Mouse (Mus musculus) kidney, embryonic 14.5 days (tissue): ENCODE measurements at regions not wholly inside any gene's neighbourhood (a gene's known extent, or its start where the extent isn't known, plus 50 kb on each side); places are given as distances from the start of the nearest gene placed in this dataset.
"Not testable (repeated sequence)": the region's sequence is repeated elsewhere in the genome, so short reads cannot be mapped to it uniquely, and the experiment has no call there.

Source experiments
- ATAC-seq: fragments of 200-750 bp; cut with Nextera tagmentation; 2 replicates; pipeline ENCODE4 v1.8.0; 2017; ENCODE audit warnings: moderate number of reproducible peaks, mild to moderate bottlenecking, moderate TSS enrichment, moderate library complexity; ENCODE audit not compliant: low FRiP score, low TSS enrichment
- H3K27ac ChIP-seq: fragments of 300-500 bp; sonication (generic); 2 replicates; pipeline ENCODE4 v1.5.1; 2014; ENCODE audit warnings: low read depth, mild to moderate bottlenecking, low read length, moderate library complexity, mixed read lengths
- H3K27me3 ChIP-seq: fragments of 300-500 bp; sonication (generic); 2 replicates; pipeline ENCODE4 v1.6.1; 2014; ENCODE audit warnings: mild to moderate bottlenecking, low read length; ENCODE audit not compliant: control insufficient read depth, insufficient read depth
- H3K36me3 ChIP-seq: fragments of 300-500 bp; sonication (generic); 2 replicates; pipeline ENCODE4 v1.6.1; 2014; ENCODE audit warnings: low read length, mixed read lengths; ENCODE audit not compliant: control insufficient read depth, insufficient read depth
- H3K4me1 ChIP-seq: fragments of 300-500 bp; sonication (generic); 2 replicates; pipeline ENCODE4 v1.6.1; 2014; ENCODE audit warnings: low read length, mixed read lengths; ENCODE audit not compliant: control insufficient read depth, insufficient read depth
- H3K4me2 ChIP-seq: fragments of 300-500 bp; sonication (generic); replicated peaks from 2 replicates; pipeline ENCODE4 v1.6.1; 2014; ENCODE audit warnings: low read depth, mild to moderate bottlenecking, low read length
- H3K4me3 ChIP-seq: fragments of 300-500 bp; sonication (generic); 2 replicates; pipeline ENCODE4 v1.5.1; 2014; ENCODE audit warnings: mild to moderate bottlenecking, low read length
- H3K9ac ChIP-seq: fragments of 300-500 bp; sonication (generic); 2 replicates; pipeline ENCODE4 v1.6.1; 2014; ENCODE audit warnings: low read depth, mild to moderate bottlenecking, low read length, moderate library complexity
- H3K9me3 ChIP-seq: fragments of 300-500 bp; sonication (generic); 2 replicates; pipeline ENCODE4 v1.6.1; 2016; ENCODE audit warnings: low read length; ENCODE audit not compliant: control insufficient read depth
- WGBS: fragments of 180-500 bp; shearing (Covaris S2); extraction: QIAGEN DNeasy Blood & Tissue Kit; methylation state at CpG from one replicate; pipeline ENCODE4 v1.1.7; 2014; 5-methylcytosine and 5-hydroxymethylcytosine counted together

GRCm38 (mm10) chr17:26335551-26335950 is 79.1 kb upstream of the Neurl1b start:
- Histone ChIP-seq H3K27me3 (no peaks in the 10 kb centered on the region), H3K4me2 (no peak overlapping the region), H3K9ac (no peak overlapping the region), H3K27ac (no peak overlapping the region), H3K4me1 (no peaks in the 10 kb centered on the region), H3K4me3 (no peak overlapping the region), H3K36me3 (no peaks in the 10 kb centered on the region), H3K9me3 (no peaks in the 10 kb centered on the region)
- ATAC-seq = no peak
- whole genome bisulfite sequencing = 50% methylated on average over 3 of the region's 3 CpGs

- Histone ChIP-seq H3K4me1 (no peaks in the 10 kb centered on the region), H3K4me3 (no peak overlapping the region), H3K9ac (no peak overlapping the region), H3K27ac (no peak overlapping the region), H3K9me3 (no peaks in the 10 kb centered on the region), H3K4me2 (no peak overlapping the region), H3K36me3 (no peaks in the 10 kb centered on the region), H3K27me3 (no peaks in the 10 kb centered on the region)
- ATAC-seq = no peak
- WGBS = 83% methylated on average over 1 of the region's 1 CpGs
Observed at GRCm38 (mm10) chr17:26336011-26336410, 78.6 kb upstream of the Neurl1b start.

DNA sequence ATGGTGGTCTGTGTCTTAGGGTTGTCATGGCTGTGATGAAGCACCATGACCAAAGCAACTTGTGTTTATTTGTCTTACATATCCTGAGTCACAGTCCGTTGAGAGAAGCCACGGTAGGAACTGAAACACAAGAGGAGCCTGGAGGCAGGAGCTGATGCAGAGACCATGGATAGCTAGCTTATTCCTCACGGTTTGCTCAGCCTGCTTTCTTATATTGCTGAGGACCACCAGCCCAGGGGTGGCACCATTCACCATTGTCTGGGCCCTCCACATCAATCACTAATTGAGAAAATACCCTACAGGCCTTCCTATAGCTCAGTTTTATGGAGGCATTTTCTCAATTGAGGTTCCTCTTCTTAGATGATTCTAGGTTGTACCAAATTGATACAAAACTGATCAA is 77.5 kb upstream of the Neurl1b start:
- H3K27ac ChIP-seq = no peak overlapping the region
- ATAC-seq = no peak
- no peak overlapping the region for H3K4me3 ChIP-seq
- WGBS = 80% methylated on average over 3 of the region's 3 CpGs
- no peaks in the 10 kb centered on the region for H3K4me1 ChIP-seq
- H3K27me3 ChIP-seq = no peaks in the 10 kb centered on the region
- H3K9ac ChIP-seq = no peak overlapping the region
- H3K9me3 ChIP-seq = no peaks in the 10 kb centered on the region
- H3K4me2 ChIP-seq = no peak overlapping the region
- no peaks in the 10 kb centered on the region for H3K36me3 ChIP-seq

GRCm38 (mm10) chr17:26345436-26345835 is 69.2 kb upstream of the Neurl1b start:
- H3K27me3 ChIP-seq, H3K27ac ChIP-seq, H3K9me3 ChIP-seq, H3K4me3 ChIP-seq, H3K4me2 ChIP-seq, H3K9ac ChIP-seq, ATAC-seq, H3K36me3 ChIP-seq, H3K4me1 ChIP-seq: not testable (repeated sequence)
- 57% methylated on average over 7 of the region's 7 CpGs for WGBS

DNA sequence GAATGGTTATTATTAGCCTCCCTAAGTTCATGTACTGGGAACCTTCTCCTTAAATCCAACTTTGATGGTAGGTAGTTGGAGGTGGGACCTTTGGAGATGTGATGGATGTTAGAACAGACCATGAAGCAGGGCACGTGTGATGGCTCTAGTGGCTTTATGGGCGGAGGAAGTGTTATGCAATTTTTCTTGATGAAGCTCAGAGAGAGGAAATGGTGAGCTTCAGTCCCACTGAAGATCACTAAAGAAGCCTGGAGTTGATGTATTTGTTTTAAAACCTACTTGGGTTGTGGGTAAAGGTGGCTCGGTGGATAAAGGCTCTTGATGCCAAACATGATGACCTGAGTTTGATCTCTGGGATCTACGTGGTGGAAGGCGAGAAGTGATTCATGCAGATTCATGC is 66.5 kb upstream of the Neurl1b start:
- no peak overlapping the region for H3K4me3 ChIP-seq
- H3K27ac ChIP-seq = no peak overlapping the region
- WGBS = 93% methylated on average over 5 of the region's 5 CpGs
- H3K4me2 ChIP-seq = no peak overlapping the region
- H3K36me3 ChIP-seq = no peaks in the 10 kb centered on the region
- no peaks in the 10 kb centered on the region for H3K9me3 ChIP-seq
- 0 out of 2 replicates have a peak, but pooled peaks cover 4% of the 10 kb centered on the region for H3K4me1 ChIP-seq
- no peaks in the 10 kb centered on the region for H3K27me3 ChIP-seq
- H3K9ac ChIP-seq = no peak overlapping the region
- ATAC-seq = no peak

GRCm38 (mm10) chr17:26349741-26350140 is 64.9 kb upstream of the Neurl1b start:
- Histone ChIP-seq H3K4me1 (0 out of 2 replicates have a peak, but pooled peaks cover 4% of the 10 kb centered on the region), H3K27ac (no peak overlapping the region), H3K9ac (no peak overlapping the region), H3K27me3 (no peaks in the 10 kb centered on the region), H3K9me3 (no peaks in the 10 kb centered on the region), H3K4me2 (no peak overlapping the region), H3K36me3 (no peaks in the 10 kb centered on the region), H3K4me3 (no peak overlapping the region)
- ATAC-seq = no peak
- 65% methylated on average over 2 of the region's 2 CpGs for WGBS

DNA sequence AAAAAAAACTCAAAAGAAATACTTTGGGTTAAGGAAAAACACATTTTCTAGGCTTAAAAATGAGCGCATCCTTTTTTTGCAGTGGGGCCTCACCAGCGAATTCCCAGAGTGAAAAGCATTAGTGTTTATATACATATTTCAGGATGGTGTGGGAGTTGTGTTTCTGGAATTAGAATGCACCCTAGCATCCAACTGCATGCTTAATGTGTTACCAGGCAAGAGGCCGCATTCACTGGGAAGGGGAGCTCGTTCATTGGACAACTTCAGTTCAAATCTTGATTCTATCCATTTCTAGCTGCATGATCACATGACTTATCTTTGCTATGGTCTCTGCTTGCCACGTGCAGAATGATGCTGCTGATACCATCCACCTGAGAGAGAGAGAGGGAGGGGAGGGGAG is 64.4 kb upstream of the Neurl1b start:
- Histone ChIP-seq H3K4me2 (no peak overlapping the region), H3K9ac (no peak overlapping the region), H3K27me3 (no peaks in the 10 kb centered on the region), H3K27ac (no peak overlapping the region), H3K36me3 (no peaks in the 10 kb centered on the region), H3K4me1 (0 out of 2 replicates have a peak, but pooled peaks cover 4% of the 10 kb centered on the region), H3K9me3 (no peaks in the 10 kb centered on the region), H3K4me3 (no peak overlapping the region)
- 80% methylated on average over 5 of the region's 5 CpGs for WGBS
- no peak for ATAC-seq

GRCm38 (mm10) chr17:26351991-26352390 is 62.6 kb upstream of the Neurl1b start:
- H3K27ac ChIP-seq = no peak overlapping the region
- ATAC-seq = no peak
- H3K4me2 ChIP-seq = no peak overlapping the region
- 86% methylated on average over 7 of the region's 7 CpGs for WGBS
- H3K4me1 ChIP-seq = 0 out of 2 replicates have a peak, but pooled peaks cover 4% of the 10 kb centered on the region
- H3K9me3 ChIP-seq = no peaks in the 10 kb centered on the region
- H3K36me3 ChIP-seq = no peaks in the 10 kb centered on the region
- no peak overlapping the region for H3K9ac ChIP-seq
- H3K4me3 ChIP-seq = no peak overlapping the region
- no peaks in the 10 kb centered on the region for H3K27me3 ChIP-seq

GRCm38 (mm10) chr17:26352712-26353111 is 61.9 kb upstream of the Neurl1b start:
- Histone ChIP-seq H3K27ac (no peak overlapping the region), H3K4me2 (no peak overlapping the region), H3K9ac (no peak overlapping the region), H3K9me3 (no peaks in the 10 kb centered on the region), H3K4me3 (no peak overlapping the region), H3K4me1 (0 out of 2 replicates have a peak, but pooled peaks cover 4% of the 10 kb centered on the region), H3K27me3 (no peaks in the 10 kb centered on the region), H3K36me3 (no peaks in the 10 kb centered on the region)
- ATAC-seq = no peak
- WGBS = 71% methylated on average over 4 of the region's 4 CpGs
